Mouse (Mus musculus): Measurements from ENCODE around the gene Gmfg.

Gene Gmfg

DNA sequence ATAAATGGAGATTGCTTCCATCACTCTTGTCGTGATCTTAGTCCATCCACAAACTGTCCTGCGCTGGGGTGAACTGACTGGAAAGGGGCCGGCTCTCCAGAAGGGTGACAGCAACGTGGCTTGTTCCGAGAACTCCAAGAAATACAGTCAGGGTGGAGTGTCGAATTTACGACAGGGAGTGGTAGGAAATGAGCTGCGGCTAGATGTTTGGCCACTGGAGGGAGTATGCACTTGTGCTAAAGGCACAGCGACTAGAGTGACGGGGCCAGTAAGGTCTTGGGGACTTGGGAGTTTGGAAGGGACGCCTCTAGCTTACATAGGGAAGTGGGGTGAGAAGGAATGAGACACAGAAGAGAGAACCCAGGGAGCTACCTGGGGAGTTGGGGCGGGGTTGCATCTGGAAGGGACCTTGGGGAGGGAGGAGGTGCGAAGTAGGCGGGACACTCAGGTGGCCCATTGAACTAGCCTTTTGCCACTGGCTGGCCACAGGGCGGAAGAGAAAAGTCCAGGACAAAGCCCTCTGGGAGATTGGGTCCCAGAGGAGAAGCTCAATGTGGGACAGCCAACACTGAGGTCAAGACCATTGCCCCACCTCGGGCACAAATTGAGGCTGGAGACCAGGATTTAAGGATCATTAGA lies at the start of gene Gmfg:
TSS of gene Gmfg (plus strand) at position 516 of the 639 bp plus-strand sequence.
- DNase-seq = peak; percentile 74

DNA sequence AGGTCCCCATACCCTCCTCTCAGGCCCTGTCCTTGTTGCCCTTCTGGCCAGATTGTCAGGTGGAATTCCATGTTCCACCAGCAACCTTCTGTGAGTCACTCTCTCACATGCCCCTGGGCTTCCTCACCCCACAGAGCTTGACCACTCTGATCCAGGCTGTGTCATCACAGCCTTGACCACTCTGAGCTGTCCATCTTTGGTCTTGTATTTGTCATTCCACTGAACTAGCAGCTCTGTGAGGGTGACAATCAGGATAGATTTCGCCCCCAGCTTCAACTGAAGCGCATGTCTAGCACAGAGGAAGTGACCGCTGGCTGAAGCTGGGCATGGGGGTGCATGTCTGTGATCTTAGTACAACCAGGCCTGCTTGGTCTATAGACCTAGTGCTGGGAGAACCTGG lies 46.9 kb upstream of the Gmfg start:
- no peak for DNase-seq

DNA sequence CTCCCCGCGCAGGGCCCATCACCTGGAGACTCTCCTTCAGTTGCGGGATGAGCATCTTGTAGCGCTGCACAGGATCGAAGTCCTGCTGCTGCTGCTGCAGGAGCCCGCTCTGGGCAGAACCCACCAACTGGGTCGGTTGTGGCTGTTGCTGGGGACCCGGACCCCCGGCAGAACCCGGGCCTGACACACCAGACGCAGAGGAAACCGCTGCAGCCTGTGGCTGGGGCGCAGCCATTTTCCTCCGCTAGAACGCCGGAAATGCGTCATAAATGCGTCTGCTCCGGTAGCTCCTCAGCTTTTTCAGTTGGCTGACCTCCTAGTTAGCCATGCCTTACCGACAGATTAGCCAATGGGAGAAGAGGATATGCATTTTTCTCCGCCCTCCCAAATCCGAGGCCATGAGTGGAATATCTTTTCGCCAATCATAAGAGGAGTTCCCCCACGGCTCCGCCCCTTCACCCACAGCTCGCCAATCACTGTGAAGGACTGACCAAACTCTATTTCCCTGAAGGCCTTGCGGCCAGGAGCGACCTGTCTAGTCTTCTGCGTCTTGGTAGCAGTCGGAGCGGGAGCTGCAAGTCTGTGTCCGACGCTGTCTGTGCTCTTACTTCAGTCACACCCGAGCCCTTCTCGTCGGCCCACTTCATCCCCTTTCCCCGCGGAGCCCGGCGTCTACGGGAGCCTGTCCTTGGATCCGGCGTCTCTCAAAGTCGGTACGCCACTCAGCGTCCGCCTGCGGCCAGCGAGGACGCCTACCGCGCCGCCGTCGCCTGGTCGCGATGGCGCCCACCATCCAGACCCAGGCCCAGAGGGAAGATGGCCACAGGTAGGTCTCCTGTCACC lies 44.6 kb upstream of the Gmfg start, which contains the start of the genes Med29 and Paf1:
TSS of gene Med29 (minus strand) at position 280 of the 843 bp plus-strand sequence.
TSS of gene Paf1 (plus strand) at position 523 of the 843 bp plus-strand sequence.
- peak; percentile 96 for DNase-seq

DNA sequence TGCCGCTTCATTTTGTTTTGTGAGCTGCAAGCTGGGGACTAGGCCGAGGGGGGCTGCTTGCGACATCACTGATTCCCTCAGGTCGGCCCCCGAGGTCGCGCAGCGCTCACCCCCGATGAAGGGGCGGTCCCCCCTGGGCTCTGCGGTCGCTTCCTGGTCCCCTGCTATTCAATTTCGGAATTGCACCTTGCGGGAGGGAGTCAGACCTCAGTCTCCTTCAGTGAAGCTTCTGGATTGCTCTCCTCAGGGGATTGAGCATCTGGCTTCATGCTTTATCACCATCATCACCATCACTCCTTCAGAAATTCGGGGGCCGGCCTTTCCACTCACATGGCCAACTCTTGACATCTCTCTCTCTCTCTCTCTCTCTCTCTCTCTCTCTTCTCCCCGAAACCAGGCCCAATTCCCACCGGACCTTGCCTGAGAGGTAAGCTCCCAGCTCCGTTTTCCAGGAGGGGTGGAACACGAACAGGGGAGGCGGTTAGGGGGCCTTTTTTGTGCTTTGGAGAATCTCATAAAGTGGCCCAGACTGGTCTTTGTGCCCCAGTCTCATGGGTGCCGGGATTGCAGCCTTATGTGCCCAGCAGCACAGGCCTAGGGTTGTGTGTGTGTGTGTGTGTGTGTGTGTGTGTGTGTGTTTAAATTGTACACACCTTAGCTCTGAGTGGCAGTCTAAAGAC lies 43.8 kb upstream of the Gmfg start:
- DNase-seq = no peak

DNA sequence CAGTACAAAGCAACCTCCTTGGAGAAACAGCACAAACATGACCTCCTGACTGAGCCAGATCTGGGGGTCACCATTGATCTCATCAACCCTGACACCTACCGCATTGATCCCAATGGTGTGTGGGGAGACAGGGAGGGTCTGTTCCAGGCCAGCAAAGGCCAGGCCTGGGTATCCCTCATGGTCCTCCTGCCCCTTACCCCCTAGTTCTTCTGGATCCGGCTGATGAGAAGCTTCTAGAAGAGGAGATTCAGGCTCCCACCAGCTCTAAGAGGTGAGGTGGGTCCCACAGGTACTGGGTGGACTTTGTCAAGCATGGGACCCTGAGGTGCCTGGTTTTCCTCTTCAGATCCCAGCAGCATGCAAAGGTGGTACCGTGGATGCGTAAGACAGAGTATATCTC lies 41.8 kb upstream of the Gmfg start:
- no peak for DNase-seq

DNA sequence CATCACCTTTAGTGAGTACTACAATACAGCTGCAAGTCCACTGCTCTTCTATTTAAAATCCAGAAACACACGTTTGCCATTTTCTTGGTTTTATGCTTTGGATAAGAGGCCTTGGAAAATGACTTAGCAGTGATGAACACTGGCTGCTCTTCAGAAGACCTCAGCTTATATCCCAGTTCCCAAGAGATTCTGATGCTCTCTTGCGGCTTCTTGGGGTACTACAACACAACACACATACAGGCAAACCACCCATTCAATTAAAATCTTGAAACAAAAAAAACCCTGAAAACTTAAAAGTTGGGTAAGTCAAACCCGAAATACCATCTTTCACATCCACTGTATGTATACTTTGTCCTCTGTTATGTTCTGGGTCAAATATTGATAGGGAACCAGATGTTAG lies 39.2 kb upstream of the Gmfg start:
- no peak for DNase-seq

DNA sequence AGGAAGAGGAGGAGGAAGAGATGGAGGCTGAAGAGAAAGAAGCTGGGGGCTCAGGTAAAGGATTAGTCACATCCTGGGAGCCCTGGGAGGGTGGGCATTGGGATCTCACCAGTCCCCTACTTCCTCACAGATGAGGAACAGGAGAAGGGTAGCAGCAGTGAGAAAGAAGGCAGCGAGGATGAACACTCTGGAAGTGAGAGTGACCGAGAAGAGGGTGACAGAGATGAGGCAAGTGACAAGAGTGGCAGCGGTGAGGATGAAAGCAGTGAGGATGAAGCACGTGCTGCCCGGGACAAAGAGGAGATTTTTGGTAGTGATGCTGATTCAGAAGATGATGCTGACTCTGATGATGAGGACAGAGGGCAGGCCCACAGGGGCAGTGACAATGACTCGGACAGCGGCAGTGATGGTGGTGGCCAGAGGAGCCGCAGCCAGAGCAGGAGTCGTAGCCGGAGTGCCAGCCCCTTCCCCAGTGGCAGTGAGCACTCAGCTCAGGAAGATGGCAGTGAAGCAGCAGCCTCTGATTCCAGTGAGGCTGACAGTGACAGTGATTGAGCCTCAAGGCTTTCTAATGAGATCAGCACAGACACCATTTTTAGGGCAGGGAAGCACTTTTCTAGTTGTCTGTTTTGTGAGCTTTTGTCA lies 38.4 kb upstream of the Gmfg start:
- no peak for DNase-seq

DNA sequence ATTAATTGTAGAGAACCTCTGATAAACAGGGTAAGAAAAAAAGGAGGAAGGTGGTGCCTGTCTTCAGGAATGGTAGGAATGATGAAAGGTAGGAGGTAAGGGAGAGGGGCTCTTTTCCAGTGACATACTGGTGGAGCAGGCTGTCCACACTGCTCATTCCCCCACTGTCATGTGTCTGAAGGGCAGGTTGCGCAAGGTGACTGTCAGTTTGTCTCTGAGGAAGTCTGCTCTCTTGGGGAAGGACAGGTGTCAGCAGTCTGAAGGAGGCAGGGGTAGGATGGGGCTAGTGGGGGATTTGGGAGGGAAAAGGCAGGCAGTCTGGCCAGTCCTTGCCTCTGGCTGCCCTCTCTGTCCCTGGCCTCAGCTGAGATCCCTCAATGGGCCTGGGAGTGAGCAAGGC lies 36.2 kb upstream of the Gmfg start:
- DNase-seq = no peak

DNA sequence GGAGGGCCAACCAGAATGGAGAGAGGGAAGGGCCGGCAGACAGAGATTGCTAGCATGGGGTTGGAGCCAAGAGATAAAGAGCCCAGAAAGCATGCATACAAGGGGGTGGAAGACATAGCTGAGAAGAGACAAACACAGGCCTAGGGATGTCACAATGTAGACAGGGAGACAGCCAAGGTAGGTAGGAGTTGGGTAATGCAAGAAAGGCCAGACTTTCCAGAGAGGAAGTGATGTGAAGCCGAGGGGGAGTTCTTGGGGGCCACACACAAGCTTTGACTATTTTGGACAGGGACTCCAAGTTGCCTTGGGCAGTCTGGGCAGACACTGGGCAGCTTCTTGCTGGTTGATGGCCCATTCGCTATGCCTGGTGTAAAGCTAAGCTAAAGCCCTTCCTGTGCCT lies 35.3 kb upstream of the Gmfg start:
- no peak for DNase-seq

DNA sequence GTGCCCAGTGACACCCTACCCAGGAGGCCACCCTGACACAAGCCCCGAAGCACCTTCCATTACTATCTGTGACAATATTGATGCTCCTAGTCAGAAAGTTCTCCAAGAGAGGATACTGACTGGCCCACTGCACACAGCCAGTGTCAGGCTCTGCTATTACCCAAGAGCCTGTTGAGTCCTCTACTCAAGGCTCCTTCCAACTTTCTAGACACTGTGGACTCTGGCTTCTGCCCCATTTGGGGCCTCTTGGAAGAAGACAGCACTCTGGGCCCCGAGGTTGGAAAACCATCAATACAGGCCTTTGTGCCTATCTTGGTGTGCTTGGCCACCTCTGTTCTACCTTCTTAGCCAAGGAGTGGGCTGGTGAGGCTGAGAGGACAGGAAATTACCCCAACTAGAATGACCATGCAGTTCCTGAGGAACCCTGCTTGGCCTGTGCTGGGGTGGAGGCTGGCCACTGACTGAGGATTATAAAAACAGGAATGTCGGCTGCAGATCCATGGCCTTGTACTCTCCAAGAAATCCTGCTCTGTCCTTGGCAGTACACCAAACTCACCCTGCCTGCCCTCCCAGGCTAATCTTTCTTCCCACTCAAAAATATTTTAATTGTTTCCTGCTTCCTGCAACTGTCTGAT lies 26.3 kb upstream of the Gmfg start:
- no peak for DNase-seq

DNA sequence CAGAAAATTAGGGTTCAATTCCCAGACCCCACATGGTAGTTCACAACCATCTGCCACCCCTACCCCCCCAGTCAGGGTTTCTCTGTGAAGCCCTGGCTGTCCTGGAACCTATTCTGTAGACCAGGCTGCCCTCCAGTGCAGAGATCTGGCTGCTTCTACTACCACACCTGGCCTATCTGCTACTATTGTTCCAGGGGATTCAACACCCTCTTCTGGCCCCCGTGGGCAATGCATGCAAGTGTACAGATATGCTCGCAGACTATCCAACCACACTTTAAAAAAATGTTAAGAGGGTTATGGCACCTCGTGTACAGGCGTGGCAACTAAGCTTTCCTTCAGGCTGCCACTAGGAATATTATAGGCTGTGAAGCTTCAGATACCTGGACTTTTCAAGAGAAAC lies 24.4 kb upstream of the Gmfg start:
- DNase-seq = no peak

DNA sequence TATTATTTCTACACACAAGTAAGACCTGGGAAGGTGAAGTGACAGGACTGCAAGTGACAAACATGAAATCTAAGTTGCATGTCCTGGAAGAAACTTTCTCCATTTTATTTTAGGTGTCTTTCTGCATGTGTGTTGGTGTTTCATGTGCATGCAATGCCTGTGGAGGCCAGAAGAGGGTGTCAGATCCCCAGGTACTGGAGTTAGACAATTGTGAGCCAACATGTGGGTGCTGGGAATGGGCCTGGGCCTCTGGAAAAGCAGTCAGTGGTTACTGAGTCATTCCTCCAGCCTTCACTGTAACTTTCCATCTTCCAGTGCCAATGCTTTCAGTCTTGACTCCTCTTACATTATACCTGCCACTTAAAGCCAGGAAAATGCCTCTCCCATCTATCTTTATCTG lies 19.9 kb upstream of the Gmfg start:
- no peak for DNase-seq

DNA sequence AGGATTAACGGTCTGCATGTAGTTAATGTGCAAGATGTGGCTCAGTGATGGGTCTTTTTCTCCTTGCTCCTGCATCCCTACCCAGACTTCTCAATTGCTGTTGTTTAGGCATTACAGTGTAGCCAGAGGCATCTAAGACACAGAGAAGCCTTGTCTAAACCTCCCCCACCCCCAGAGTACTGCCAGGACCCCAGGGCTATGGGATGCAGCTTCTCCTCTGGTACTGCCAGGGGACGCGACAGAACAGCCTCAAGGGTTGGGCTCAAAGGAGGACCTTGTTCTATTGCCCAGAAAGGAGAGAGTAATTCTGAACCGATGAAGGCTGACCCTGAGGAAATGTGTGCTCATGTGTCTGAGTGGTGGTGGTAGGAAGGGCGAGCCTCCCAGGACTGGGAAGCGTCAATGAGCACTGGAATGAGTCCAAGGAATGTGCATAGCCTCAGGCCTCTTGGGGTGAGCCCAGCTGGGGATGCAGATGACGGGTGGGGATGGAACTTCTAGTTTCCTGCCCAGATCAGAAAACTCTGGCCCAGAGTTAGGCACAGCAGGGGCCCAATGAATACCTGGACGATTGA lies 19.1 kb upstream of the Gmfg start:
- DNase-seq = no peak

DNA sequence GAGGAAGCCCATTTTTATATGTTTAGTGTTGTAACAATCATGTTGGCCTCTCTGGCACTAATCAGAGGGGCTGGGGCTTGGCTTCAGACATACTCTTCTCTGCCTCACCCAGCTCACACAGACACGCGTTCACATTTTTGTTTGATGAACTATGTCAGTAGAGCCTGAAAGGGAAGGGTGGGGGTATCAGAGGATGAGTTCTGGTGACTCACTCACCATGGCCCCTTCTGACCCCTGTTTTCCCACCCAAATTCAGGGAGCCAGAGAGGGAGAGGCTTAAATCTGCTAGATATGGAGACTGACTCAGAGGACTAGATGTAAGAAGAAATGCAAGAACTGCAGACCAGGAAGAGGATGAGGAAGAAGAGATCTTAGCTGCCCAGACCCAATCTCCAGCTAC lies 17.8 kb upstream of the Gmfg start:
- no peak for DNase-seq

DNA sequence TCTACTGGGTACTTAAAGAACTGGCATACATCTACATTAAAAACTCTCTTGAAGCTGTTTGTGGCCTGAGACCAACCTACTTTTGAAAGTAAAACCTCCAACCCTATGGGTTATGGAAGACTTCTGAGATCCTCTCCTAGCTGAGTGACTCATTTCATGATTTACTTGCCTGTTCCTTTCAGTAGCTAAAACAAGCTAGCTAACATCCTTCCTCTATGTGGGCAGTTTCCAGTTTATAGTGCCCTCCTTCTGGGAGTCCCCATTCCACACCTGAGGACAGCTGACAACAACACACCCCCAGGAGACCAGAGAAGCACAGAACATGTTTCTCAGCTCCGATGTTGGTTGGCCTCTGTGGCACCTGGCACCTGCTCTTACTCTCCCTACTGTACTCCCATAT lies 14.2 kb upstream of the Gmfg start:
- no peak for DNase-seq

DNA sequence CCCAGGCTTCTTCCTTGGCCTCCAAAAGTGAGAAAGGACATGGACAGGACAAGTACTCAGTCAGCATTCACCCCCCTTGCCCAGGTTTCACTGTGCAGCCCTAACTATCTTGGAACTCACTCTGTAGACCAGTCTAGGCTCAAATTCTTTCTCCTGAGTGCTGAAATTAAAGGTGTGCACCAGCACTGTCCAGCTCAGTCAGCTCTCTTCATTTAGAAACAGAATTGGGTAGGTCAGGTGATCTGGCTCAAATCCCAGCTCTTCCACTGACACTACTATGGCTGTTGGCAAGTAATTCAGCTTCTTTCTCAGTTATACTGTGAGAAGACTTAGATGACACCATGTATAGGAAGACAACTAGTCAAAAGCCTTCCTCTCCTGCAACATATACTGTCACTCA lies 9.5 kb upstream of the Gmfg start:
- DNase-seq = no peak

DNA sequence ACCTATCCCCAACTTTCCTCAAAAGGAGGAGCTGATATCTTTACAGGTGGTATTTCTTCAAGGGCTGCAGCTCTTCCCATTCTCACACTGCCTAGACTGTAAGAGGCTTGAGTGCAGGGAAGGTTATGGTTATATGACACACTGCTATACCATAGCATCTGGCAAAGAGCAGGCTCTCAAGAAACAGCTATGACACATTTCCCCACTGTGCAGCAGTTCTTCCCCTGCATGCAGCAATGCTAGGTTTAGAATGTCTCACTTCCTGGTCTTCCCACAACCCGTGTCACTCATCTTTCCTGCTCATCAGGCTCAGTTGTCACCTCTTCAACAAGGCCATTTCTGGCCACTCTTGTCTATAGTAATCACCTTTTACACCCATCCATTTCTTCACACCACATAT lies 6.7 kb upstream of the Gmfg start:
- DNase-seq = no peak

DNA sequence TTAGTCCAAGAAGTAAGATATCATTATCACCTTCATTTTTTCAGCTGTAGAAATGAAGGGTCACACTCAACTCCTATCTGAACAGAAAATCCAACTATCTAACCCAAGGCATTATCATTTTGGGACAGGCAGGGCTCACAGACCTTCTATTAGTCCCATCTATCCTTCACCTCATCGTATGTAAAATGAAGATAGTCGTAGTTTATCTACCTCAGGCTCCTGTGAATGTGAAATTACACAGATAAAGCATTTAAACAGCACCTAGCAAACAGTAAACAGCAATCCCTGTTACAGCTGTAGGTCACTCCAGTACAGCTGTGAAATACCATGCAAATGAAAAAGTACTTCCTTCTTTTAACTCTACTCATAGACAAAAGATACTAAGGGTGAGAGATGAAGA lies 5.0 kb upstream of the Gmfg start:
- no peak for DNase-seq

DNA sequence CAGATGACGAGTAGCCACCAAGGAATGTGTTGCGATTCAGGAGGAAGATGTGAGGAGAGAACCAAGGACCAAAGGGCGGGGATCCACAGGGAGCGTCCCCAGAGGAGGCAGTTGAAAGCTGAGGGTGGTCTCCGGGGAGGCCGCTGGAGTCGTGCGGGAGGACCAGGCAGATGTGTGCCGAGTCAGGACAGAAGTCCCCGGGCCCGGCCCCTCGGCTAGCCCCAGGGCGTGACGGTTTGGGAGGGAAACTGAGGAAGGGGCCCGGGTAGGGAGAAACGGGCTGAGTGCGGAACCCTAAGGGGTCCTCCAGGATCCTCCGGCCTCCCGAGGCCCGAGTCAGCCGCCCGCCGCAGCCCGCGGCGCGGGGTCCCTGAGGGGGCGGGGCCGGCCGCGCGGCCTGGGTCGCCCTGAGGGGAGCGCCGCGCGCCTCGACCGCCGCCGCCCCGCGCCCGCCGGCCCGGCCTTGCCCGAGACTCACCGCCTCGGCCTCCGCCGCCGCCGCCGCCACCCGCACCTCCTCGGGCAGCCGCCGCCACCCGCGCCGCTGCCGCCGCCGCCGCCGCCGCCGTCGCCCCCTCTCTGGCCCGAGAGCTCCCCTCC lies 1.5 kb upstream of the Gmfg start:
- peak; percentile 52 for DNase-seq

DNA sequence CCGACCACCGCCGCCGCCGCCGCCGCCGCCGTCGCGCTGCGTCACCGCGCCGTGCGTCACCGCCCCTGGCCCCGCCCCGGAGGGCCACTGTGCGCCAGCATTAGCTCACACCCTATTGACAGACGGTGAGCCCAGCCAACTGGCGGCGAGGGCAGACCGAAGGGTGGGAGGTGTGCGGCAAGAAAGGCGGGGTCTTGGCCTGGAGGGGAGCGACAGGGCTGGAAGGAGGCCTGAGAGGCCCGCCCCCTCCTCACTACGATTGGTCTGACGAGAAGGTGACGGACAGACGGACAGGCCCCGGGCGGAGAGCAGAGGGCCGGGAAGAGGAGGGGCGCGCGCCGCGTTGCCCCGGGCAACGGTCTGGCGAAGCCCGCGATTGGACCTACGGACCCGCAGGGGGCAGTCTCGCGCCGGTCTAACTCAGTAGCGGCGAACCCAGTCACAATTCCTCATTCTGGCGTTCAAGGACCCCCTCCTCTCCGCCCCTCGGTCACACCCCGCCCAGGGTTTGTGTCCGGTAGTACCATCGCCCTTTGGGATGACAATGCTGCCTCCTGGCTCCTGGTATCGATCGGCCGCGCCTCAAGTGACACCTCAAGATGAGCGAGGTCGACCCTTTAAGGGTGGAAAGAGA lies 859 bp upstream of the Gmfg start:
- peak; percentile 100 for DNase-seq

DNA sequence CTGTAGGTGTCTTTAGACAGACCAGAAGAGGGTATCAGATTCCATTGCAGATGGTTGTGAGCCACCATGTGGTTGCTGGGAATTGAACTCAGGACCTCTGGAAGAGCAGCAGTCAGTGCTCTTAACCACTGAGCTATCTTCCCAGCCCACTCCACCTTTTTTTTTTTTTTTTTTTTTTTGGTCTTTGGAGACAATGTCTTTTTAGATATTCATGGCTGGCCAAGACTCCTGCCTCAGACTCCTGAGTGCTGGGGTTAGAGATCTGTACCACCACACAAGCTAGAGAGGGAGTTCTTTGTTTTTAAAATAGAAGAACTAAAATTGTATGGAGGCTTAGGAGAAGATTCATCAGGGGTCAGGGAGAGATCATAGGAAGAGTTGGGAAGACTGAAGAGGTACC lies 717 bp downstream of the Gmfg start:
- no peak for DNase-seq

DNA sequence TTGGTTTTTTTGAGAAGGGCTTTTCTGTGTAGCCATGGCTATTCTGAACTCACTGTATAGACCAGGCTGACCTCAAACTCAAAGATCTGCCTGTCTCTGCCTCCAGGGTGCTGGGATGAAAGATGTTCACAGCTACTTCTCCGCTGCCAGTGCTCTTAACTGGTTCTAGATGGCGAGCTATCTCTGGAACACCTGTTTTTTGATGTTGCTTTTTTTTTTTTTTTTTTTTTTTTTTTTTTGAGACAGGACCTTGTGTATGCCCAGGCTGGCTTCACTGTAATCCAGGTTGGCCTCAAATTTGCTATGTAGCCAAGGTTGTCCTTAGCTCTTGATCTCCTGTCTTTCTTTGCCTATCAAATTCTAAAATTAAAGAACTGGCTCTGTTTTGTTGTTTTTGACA lies 1.5 kb downstream of the Gmfg start:
- no peak for DNase-seq

All from cerebellum, adult 8-10 months (tissue).